Mouse (Mus musculus) mouse embryonic stem cell (cell line): ENCODE measurements around the gene Slc25a27.

Experiments
- in situ Hi-C, 2 experiments: fragments of 300-500 bp; cut with MboI; formaldehyde crosslinking; loops; 1 replicate in 1 of 2; 3 replicates in 1 of 2; pipeline ENCODE4 v1.14.3; 2019 to 2020; ENCODE audit warnings: low sequenced_read_pairs in 2 of 2, low pct_unique_long_range_greater_than_20kb in 1 of 2, mixed read lengths in 1 of 2; ENCODE audit not compliant: unreplicated experiment in 1 of 2

The Slc25a27 gene

GRCm38 (mm10) chr17:43597742-43598141 lies 69.3 kb downstream of the Slc25a27 start:
- in situ Hi-C loops, result loop anchor here in 1 of 2 experiments (10.0 kb wide), 1 partner anchor 63 kb away; no protein-coding TSS in a partner anchor

- in situ Hi-C loops, result loop anchor here in 1 of 2 experiments (10.0 kb wide), 1 partner anchor 58 kb away; no protein-coding TSS in a partner anchor
These were observed 74.4 kb downstream of the Slc25a27 start for GRCm38 (mm10) chr17:43592296-43593291.
